Mouse (Mus musculus) ES-E14 (cell line): ENCODE data around the gene Rgs7.

ENCODE experiments used
- CHD2 ChIP-seq: IDR thresholded peaks from 2 replicates; pipeline ENCODE4 v1.6.1; 2014; ENCODE audit warnings: mild to moderate bottlenecking, low read depth, low read length, inconsistent platforms
- ZNF384 ChIP-seq: IDR thresholded peaks from 2 replicates; pipeline ENCODE4 v1.6.1; 2012; ENCODE audit warnings: low read depth, low read length, inconsistent platforms

GRCm38 (mm10) chr1:175473060-175473459 is 19.2 kb downstream of the Rgs7 start:
- TF ChIP-seq CHD2 (no peak), ZNF384 (no peak)
